Mouse (Mus musculus) lung, adult 10 weeks (tissue): ENCODE measurements around the gene Rbm44. TPM values are rescaled to one million over a fixed set of nuclear protein-coding genes. Genes with fewer than 3 reads are reported as not detected.

Experiments used
- polyA plus RNA-seq: library from polyadenylated mRNA; stranded (reverse); fragments of 350-450 nt; fragmentation: Illumina TruSeq; extraction: RNeasy Lipid Tissue Mini Kit (QIAGEN cat#74804); gene quantifications from one replicate; pipeline ENCODE4 v1.2.3, GENCODE M21; 2014; ENCODE audit warnings: low read depth, low replicate concordance; ENCODE audit not compliant: insufficient read depth

The Rbm44 gene
- polyA plus RNA-seq, result not detected

GRCm38 (mm10) chr1:91144813-91145212 lies at the start of gene Rbm44:
Rbm44 (plus strand) TSS chr1:91145089.

GRCm38 (mm10) chr1:91179533-91180173 lies 34.8 kb downstream of the Rbm44 start, which contains the start of gene Ramp1:
Ramp1 (plus strand) TSS chr1:91179822.

Other genes with a start within 250 kb of the Rbm44 start
- 5.9 TPM for gene Mlph, start 230.0 kb upstream of the Rbm44 start, polyA plus RNA-seq
- gene Prlh, start 192.0 kb upstream of the Rbm44 start, polyA plus RNA-seq, result not detected
- 2.3 TPM for gene Rab17, start 175.4 kb upstream of the Rbm44 start, polyA plus RNA-seq
- 51.1 TPM for gene Lrrfip1, start 146.4 kb upstream of the Rbm44 start, polyA plus RNA-seq
- gene Ramp1, start 34.7 kb downstream of the Rbm44 start, polyA plus RNA-seq, result 32.9 TPM
- 38.3 TPM for gene Ube2f, start 105.2 kb downstream of the Rbm44 start, polyA plus RNA-seq
- 14.3 TPM for gene Scly, start 153.2 kb downstream of the Rbm44 start, polyA plus RNA-seq
- gene Espnl, start 177.0 kb downstream of the Rbm44 start, polyA plus RNA-seq, result 0.08 TPM
- 0.38 TPM for gene Klhl30, start 205.9 kb downstream of the Rbm44 start, polyA plus RNA-seq
- gene Erfe, start 221.3 kb downstream of the Rbm44 start, polyA plus RNA-seq, result 0.11 TPM